Mouse (Mus musculus) right cerebral cortex, adult 2 months (tissue): ENCODE measurements at regions not wholly inside any gene's neighbourhood (a gene's known extent, or its start where the extent isn't known, plus 50 kb on each side); places are given as distances from the start of the nearest gene placed in this dataset.

ENCODE experiments used
- DNase-seq, 2 experiments: peaks; one replicate each; pipeline ENCODE4 v3.0.0; 2021 to 2022; ENCODE audit warnings: low spot score in 2 of 2

GRCm38 (mm10) chr7:70972023-70972400 lies 379.3 kb downstream of the Gm10295 start:
- DNase-seq: no peak

DNA sequence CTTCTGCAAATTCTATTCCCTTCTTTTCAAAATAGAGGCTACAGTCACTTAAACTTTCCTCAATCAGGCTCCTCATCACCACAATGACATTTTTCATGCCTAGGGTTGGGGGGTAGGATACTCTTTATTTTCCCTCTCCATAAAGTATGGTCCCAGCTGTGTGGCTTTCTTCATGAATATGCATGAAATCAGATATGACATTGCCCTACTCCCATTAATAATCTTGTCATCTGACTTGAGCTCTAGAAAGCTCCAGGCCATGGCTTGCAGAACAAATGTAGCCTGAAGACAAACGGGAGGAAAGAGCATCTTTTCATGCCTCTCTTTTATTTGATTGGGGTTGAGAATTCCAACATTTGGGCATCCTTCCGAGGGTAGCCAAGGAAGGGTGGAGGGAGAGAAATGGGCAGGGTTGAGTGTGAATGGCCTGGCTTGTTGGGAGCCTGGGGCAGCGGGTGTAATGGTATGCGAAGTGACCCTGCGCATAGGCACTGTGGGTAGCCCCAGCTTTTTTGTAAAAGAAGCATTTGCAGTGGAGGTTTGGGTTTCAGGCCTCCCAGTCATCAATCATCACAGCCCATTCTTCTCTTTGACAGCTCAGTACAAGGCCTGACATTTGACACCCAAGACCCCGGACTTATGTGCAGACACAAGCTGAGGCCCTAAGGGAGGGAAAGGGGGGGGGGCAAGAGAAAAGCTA lies 379.8 kb downstream of the Gm10295 start:
- DNase-seq: no peak

DNA sequence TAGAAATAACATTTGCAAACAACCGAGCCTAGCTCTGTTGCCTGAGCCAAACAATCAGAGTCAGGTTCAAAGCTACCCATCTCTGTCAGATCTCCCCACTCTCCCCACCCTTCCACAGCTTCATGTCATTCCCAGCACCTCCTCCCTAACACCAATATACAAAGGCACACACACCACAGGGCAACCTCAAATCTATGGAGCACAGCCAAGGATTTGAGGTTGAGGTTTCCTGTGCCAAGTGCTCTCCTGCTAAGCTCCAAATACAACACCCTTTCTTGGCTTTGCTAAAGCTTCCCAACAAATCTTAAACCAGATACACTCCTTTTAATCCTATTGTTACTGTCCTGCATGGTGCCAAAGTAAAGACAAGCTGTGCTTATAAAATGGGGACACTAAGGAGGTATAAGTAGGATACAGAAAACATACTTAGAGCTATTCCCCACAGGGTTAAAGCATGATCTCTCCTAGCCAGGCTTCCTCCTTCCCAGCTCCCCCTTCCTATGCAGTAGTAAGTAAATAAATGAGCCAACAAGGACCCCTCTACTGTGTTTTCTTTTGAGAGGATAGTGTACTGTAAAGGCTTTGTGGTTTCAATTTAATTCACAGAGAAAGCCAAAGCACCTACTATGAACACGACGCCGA lies 398.8 kb downstream of the Gm10295 start:
- DNase-seq: no peak

GRCm38 (mm10) chr7:70948281-70948680 lies 403.0 kb downstream of the Gm10295 start:
- DNase-seq: no peak

GRCm38 (mm10) chr7:70946260-70946659 lies 405.0 kb downstream of the Gm10295 start:
- no peak for DNase-seq

- no peak for DNase-seq
These were observed 420.4 kb downstream of the Gm10295 start for GRCm38 (mm10) chr7:70930911-70931310.

DNA sequence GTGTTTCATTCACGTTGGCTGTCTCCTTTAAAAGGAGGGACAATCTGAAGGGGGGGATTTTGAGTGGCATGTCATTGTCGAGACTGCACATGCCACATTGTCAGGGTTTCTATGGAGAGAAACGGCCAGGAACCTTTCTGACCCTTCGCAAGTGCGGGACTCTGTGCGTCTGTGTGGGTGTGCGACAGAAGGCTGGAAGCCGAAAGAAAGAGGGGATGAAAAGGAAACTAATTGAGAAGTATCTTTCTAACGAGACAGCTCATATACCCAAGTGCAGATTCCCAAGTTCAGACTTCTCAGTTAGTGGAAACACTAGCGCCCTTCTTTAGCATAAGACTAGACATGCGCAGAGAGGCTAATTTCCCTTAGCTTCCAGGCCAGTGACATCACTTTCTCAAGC lies 421.4 kb downstream of the Gm10295 start:
- DNase-seq: no peak

GRCm38 (mm10) chr7:70928001-70928400 lies 423.3 kb downstream of the Gm10295 start:
- DNase-seq: no peak

DNA sequence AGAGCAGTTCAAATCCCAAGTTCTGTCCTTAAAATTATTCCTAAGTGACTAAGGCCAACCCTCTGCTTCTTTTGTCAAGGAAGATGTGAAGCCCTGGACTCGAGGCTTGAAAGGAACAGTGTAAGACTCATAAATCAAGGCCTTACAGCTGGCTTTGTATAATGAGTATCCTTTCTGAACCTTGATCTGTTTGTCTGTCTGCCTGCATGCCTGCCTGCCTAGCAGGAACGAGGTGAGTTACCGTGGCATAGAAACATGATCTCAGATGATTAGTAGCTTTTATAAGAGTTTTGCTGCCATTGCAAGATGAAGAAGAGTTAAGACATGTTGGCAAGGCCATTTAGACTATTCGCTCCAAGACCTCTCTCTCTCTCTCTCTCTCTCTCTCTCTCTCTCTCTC lies 434.3 kb downstream of the Gm10295 start:
- DNase-seq: no peak

- DNase-seq: no peak
These were observed 442.4 kb downstream of the Gm10295 start for GRCm38 (mm10) chr7:70908921-70909320.

DNA sequence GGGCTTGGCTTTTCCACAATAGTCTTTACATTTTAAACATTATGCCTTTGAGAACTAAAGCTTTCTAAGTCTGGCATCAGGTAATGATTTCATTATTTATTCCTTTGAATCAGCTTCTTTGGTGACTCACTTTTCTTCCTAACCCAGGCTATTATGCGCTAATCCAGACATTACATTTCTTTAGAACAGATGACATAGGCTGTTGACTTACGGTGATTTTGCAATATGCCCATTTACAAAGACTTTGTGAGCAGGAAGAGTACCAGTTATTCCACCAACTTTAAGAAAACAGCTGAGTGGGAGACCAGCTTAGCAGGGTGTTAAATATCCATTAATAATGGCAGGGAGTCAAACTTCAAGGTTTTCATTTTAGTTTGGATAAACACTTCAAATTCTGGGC lies 459.6 kb downstream of the Gm10295 start:
- DNase-seq: no peak

- no peak for DNase-seq
These were observed 470.8 kb downstream of the Gm10295 start for GRCm38 (mm10) chr7:70880496-70880895.

- no peak for DNase-seq
These were observed 476.9 kb downstream of the Gm10295 start for GRCm38 (mm10) chr7:70874393-70874792.

DNA sequence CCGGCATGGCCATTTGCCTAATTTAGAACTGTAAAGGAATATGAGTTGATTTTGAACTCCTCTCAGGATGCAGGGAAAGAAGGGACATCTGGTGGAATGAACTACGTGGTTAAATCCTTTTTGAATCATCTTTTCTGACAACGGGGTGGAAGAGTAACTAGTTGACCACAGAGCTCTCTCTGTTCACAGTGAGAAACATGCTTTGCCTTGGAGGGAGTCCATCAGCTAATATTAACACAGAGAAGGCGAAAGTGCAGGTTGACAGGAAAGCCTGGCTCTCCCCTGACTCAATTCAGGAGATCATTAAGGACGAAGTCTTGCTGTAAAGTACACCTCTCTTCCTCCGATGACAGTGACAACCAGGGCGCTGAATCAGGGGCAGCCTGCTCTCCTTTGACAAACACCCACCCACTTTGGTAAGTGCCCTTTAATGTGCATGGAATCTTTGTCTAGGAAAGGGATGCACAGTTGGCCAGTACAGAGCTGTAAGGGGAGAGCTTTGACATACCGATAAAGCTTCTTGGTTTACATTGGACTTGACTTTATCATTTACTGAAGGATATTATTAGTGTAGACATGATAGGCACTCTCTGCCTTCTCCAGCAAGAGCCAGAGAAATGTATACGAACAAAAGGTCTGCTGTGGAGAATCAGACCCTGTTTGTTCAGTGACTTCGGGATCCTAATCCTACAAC lies 480.3 kb downstream of the Gm10295 start:
- DNase-seq: no peak

GRCm38 (mm10) chr7:70869125-70869524 lies 482.2 kb downstream of the Gm10295 start:
- no peak for DNase-seq

- no peak for DNase-seq
These were observed 491.3 kb downstream of the Gm10295 start for GRCm38 (mm10) chr7:70859957-70860356.

DNA sequence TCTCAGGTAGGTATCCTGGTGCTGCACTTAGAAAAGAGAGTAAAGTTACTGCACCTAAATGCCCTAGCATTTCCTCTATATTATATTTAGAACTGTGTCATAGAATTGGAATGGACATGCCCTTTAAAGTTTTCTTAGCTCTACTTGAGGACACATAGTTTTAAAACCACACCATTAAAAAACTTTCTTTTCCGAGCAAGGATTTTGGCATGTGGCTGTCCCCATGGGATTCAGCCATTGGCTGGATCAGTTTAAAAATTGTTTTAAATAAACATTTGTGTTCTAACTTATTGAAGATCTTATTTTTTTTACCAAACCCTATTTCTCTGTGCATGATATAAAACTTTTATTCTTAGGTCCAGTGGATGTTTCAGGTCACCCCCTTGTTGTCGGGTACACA lies 484.2 kb upstream of the Nr2f2 start:
- DNase-seq: no peak

- DNase-seq: no peak
These were observed 481.7 kb upstream of the Nr2f2 start for GRCm38 (mm10) chr7:70848016-70848776.

DNA sequence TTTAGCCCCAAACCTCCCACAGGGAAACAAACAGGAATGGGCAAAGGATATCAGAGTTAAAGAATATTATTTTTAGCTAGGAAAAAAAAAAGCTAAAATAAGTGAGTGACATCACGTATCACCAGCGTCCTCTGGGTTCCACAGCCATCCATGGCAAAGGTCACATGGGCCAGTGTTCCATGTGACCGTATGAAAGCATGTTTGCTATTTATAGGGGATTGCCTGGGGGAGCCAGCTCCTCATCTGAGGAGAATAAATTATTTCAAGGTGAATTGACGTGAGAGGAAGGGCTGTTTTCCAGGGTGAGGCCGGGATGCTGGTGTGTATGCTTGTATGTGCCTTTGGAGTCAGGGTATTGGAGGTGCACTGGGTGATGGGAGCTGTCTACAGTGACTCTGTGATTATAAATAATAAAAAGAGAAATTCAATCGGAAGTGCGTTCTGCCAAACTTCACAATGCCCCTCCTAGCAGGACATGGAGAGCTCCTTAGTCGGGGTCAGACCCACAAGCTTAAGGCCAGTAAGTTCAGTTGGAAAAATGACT lies 481.0 kb upstream of the Nr2f2 start:
- DNase-seq: no peak

DNA sequence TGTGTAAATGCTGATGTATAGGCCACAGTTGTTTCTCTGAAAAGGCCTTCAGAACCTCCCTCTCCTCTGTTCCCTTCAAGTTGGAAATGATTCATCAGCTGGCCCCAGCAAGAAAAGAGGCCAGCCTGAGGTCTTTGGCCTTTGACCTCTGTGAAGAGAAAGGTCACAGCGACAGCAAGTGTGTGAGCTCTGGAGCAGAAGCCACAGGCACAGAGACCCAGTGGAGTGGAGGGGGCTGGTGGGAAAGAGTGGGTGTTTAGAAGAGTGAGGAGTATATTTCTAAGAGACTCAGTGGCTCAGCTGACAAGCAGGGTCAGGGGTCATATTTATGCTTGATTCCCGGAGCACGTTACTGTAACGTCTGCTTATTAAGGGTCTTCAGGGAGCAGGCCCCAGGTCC lies 479.5 kb upstream of the Nr2f2 start:
- DNase-seq: no peak

DNA sequence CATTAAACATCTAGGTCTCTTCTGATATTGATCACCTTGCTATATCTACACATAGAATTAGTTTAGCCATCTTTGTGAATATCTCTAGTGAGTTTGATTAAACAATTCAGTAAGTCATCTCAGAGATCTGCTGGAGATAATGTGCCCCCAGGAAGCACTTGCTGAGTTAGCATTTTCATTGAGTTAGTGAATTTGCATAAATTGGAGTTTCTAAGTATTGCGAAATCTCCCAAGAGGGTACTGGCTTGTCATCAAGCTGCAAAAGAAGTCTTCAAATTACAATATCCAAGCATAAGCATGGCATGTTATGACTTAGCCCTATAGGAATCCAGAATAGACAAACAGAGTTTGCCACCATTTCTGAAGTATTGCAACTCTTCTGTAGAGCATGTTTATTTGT lies 473.6 kb upstream of the Nr2f2 start:
- no peak for DNase-seq

GRCm38 (mm10) chr7:70839190-70839589 lies 472.7 kb upstream of the Nr2f2 start:
- no peak for DNase-seq
